Mouse (Mus musculus) forebrain, embryonic 14.5 days (tissue): ENCODE measurements around the gene Bmp4. TPM values are rescaled to one million over a fixed set of nuclear protein-coding genes. Genes with fewer than 3 reads are reported as not detected.

Experiments used
- ATAC-seq: fragments of 200-750 bp; cut with Nextera tagmentation; 2 replicates; pipeline ENCODE4 v1.8.0; 2017; ENCODE audit warnings: mild to moderate bottlenecking, moderate library complexity
- DNase-seq: peaks from one replicate; pipeline ENCODE4 v3.0.0-alpha.2; 2015; ENCODE audit warnings: low spot score
- H3K27ac ChIP-seq: fragments of 300-500 bp; sonication (generic); 2 replicates; pipeline ENCODE4 v1.5.1; 2014; ENCODE audit warnings: low read depth, mild to moderate bottlenecking, control low read depth, low read length, moderate library complexity
- H3K27me3 ChIP-seq: fragments of 300-500 bp; sonication (generic); replicated peaks from 2 replicates; pipeline ENCODE4 v1.6.1; 2014; ENCODE audit warnings: low read length, control low read depth, mixed read lengths; ENCODE audit not compliant: control insufficient read depth, insufficient read depth
- H3K36me3 ChIP-seq: fragments of 300-500 bp; sonication (generic); 2 replicates; pipeline ENCODE4 v1.6.1; 2014; ENCODE audit warnings: low read length, control low read depth; ENCODE audit not compliant: control insufficient read depth, insufficient read depth
- H3K4me1 ChIP-seq: fragments of 300-500 bp; sonication (generic); 2 replicates; pipeline ENCODE4 v1.6.1; 2014; ENCODE audit warnings: antibody characterized with exemption, low read length, control low read depth; ENCODE audit not compliant: control insufficient read depth, insufficient read depth
- H3K4me2 ChIP-seq: fragments of 300-500 bp; sonication (generic); 2 replicates; pipeline ENCODE4 v1.6.1; 2014; ENCODE audit warnings: mild to moderate bottlenecking, control low read depth, low read length
- H3K4me3 ChIP-seq: fragments of 300-500 bp; sonication (generic); 2 replicates; pipeline ENCODE4 v1.5.1; 2014; ENCODE audit warnings: low read depth, low read length, control low read depth
- H3K9ac ChIP-seq: fragments of 300-500 bp; sonication (generic); 2 replicates; pipeline ENCODE4 v1.6.1; 2014; ENCODE audit warnings: mild to moderate bottlenecking, low read length, control low read depth, moderate library complexity
- H3K9me3 ChIP-seq: fragments of 300-500 bp; sonication (generic); replicated peaks from 2 replicates; pipeline ENCODE4 v1.6.1; 2016; ENCODE audit warnings: low read length, control low read depth, mixed read lengths; ENCODE audit not compliant: control insufficient read depth
- WGBS: fragments of 180-500 bp; shearing (Covaris S2); extraction: QIAGEN DNeasy Blood & Tissue Kit; methylation state at CpG from one replicate; pipeline ENCODE4 v1.1.7; 2014; 5-methylcytosine and 5-hydroxymethylcytosine counted together
- polyA plus RNA-seq: library from polyadenylated mRNA; unstranded; fragments of >200 nt; fragmentation: Nextera tagmentation; extraction: Ambion mirVana; gene quantifications from 2 replicates; pipeline ENCODE4 v1.2.1, GENCODE M21; 2014

The Bmp4 gene
- polyA plus RNA-seq, 1 experiment from 2014 or later, result 1.2 TPM

- Histone ChIP-seq H3K27me3 (no peaks in the 10 kb centered on the region), H3K9me3 (0 out of 2 replicates have a peak, but pooled peaks cover 2% of the 10 kb centered on the region), H3K4me1 (no peaks in the 10 kb centered on the region), H3K27ac (no peak overlapping the region), H3K4me2 (no peak overlapping the region), H3K9ac (no peak overlapping the region), H3K36me3 (no peaks in the 10 kb centered on the region), H3K4me3 (no peak overlapping the region)
- 81% methylated on average over 7 of the region's 7 CpGs for WGBS
- no peak for ATAC-seq
- no peak for DNase-seq
These were observed 22.1 kb upstream of the Bmp4 start for GRCm38 (mm10) chr14:46412497-46413000.

- H3K4me3 ChIP-seq, result no peak overlapping the region
- H3K4me2 ChIP-seq, result no peak overlapping the region
- no peak for DNase-seq
- no peak overlapping the region for H3K27ac ChIP-seq
- no peaks in the 10 kb centered on the region for H3K36me3 ChIP-seq
- no peak overlapping the region for H3K9ac ChIP-seq
- 67% methylated on average over 4 of the region's 4 CpGs for WGBS
- no peaks in the 10 kb centered on the region for H3K27me3 ChIP-seq
- 0 out of 2 replicates have a peak, but pooled peaks cover 2% of the 10 kb centered on the region for H3K9me3 ChIP-seq
- no peaks in the 10 kb centered on the region for H3K4me1 ChIP-seq
- no peak for ATAC-seq
These were observed 20.2 kb upstream of the Bmp4 start for GRCm38 (mm10) chr14:46410557-46411120.

GRCm38 (mm10) chr14:46409016-46409415, 18.5 kb upstream of the Bmp4 start:
- ATAC-seq (no peak), DNase-seq (no peak)
- 85% methylated on average over 10 of the region's 10 CpGs for WGBS
- Histone ChIP-seq H3K36me3 (no peaks in the 10 kb centered on the region), H3K9ac (no peak overlapping the region), H3K4me2 (no peak overlapping the region), H3K27ac (no peak overlapping the region), H3K4me3 (no peak overlapping the region), H3K9me3 (no peaks in the 10 kb centered on the region), H3K4me1 (no peaks in the 10 kb centered on the region), H3K27me3 (no peaks in the 10 kb centered on the region)

- Histone ChIP-seq H3K36me3 (no peaks in the 10 kb centered on the region), H3K27ac (no peak overlapping the region), H3K4me2 (no peak overlapping the region), H3K4me3 (no peak overlapping the region), H3K9ac (no peak overlapping the region), H3K9me3 (no peaks in the 10 kb centered on the region), H3K4me1 (no peaks in the 10 kb centered on the region), H3K27me3 (no peaks in the 10 kb centered on the region)
- ATAC-seq (no peak), DNase-seq (no peak)
- WGBS, result 93% methylated on average over 3 of the region's 3 CpGs
These were observed 17.9 kb upstream of the Bmp4 start for GRCm38 (mm10) chr14:46408319-46408718.

GRCm38 (mm10) chr14:46399925-46400324, 9.5 kb upstream of the Bmp4 start:
- Histone ChIP-seq H3K4me3 (no peak overlapping the region), H3K4me2 (no peak overlapping the region), H3K36me3 (no peaks in the 10 kb centered on the region), H3K9ac (no peak overlapping the region), H3K27me3 (peaks cover 36% of the 10 kb centered on the region), H3K9me3 (no peaks in the 10 kb centered on the region), H3K4me1 (no peaks in the 10 kb centered on the region), H3K27ac (no peak overlapping the region)
- no peak for DNase-seq
- ATAC-seq, result no peak
- WGBS, result 53% methylated on average over 2 of the region's 2 CpGs

GRCm38 (mm10) chr14:46398091-46398695, 7.7 kb upstream of the Bmp4 start:
- ATAC-seq (no peak), DNase-seq (no peak)
- H3K9me3 ChIP-seq, result no peaks in the 10 kb centered on the region
- H3K4me3 ChIP-seq, result no peak overlapping the region
- no peaks in the 10 kb centered on the region for H3K4me1 ChIP-seq
- peak overlapping the region; percentile 33 for H3K4me2 ChIP-seq
- H3K27ac ChIP-seq, result no peak overlapping the region
- H3K36me3 ChIP-seq, result no peaks in the 10 kb centered on the region
- 2% methylated on average over 27 of the region's 27 CpGs for WGBS
- peaks cover 36% of the 10 kb centered on the region for H3K27me3 ChIP-seq
- no peak overlapping the region for H3K9ac ChIP-seq

GRCm38 (mm10) chr14:46391621-46392170, 1.2 kb upstream of the Bmp4 start:
- Histone ChIP-seq H3K36me3 (no peaks in the 10 kb centered on the region), H3K9me3 (no peaks in the 10 kb centered on the region), H3K4me1 (peaks cover 8% of the 10 kb centered on the region; the same call in 1 of the 2 replicates), H3K27me3 (peaks cover 61% of the 10 kb centered on the region), H3K27ac (no peak overlapping the region), H3K4me3 (no peak overlapping the region), H3K4me2 (no peak overlapping the region), H3K9ac (no peak overlapping the region)
- 55% methylated on average over 6 of the region's 6 CpGs for WGBS
- ATAC-seq, result no peak
- no peak for DNase-seq

GRCm38 (mm10) chr14:46389438-46390248, 826 bp downstream of the Bmp4 start:
- no peak for DNase-seq

More at GRCm38 (mm10) chr14:46389438-46390248, 826 bp downstream of the Bmp4 start:
- H3K4me3 ChIP-seq, result peak overlapping the region; percentile 16
- ATAC-seq, result no peak
- WGBS, result 7% methylated on average over 24 of the region's 24 CpGs
- peaks cover 12% of the 10 kb centered on the region for H3K4me1 ChIP-seq
- H3K9ac ChIP-seq, result no peak overlapping the region
- peak overlapping the region; percentile 46 for H3K4me2 ChIP-seq
- H3K36me3 ChIP-seq, result no peaks in the 10 kb centered on the region
- no peak overlapping the region for H3K27ac ChIP-seq
- H3K9me3 ChIP-seq, result no peaks in the 10 kb centered on the region
- peaks cover 70% of the 10 kb centered on the region for H3K27me3 ChIP-seq
